In the genomic region with DNA sequence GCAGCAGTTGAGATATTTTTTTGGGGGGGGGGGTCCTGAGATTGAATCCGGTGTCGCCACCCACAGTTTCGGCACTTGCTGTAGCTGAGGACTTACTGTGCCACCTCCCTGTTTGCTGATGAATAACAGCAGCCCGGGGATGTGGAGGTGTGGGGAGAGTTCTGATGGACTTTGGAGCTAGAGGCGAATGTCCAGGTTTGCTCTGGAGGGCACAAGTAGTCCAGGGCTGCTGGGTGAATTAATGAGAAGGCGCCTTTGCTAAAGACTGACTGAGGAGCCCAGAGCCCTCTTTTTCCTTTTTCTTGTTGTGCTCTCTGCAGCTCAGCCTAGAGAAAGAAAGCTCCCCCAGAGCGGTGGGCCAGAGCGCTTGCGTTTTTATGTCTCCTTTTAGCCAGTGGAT, we compare ENCODE assay signal across 32 mouse cellular contexts. TPM values are rescaled to one million over a fixed set of nuclear protein-coding genes. Genes with fewer than 3 reads are reported as not detected.
DNase-seq lines count a peak whose midpoint lies in the region; ATAC-seq and TF ChIP-seq lines count a peak whose summit lies in the region.
"Had no signal": no experiment of that assay in that cellular context is flagged by ENCODE, and none has a peak within 500 bp of the region (broad histone marks: within the 10 kb centered on the region; RNA-seq: fewer than 3 reads in every experiment).

No protein-coding gene starts in this region.

- H3K9ac ChIP-seq in liver, adult 2 months (ENCODE audit: low read depth, low read length), result peak overlapping the region; percentile 87
- no peak overlapping the region for H3K9ac ChIP-seq in liver, embryonic 11.5 days (ENCODE audit: low read depth, low read length)
- H3K9ac ChIP-seq in kidney, embryonic 15.5 days, result no peak overlapping the region
- H3K9ac ChIP-seq in liver, postnatal 0 days (replicated peaks), result 0 out of 2 replicates have a peak overlapping the region, but pooled peaks have one; percentile 10
- H3K9ac ChIP-seq in hindbrain, embryonic 12.5 days, result no peak overlapping the region
- H3K9ac ChIP-seq: embryonic facial prominence, embryonic 13.5 days; forebrain, embryonic 12.5 days; heart, embryonic 15.5 days; midbrain, embryonic 13.5 days; neural tube, embryonic 12.5 days had no signal

- H3K79me2 ChIP-seq in liver, adult 2 months (ENCODE audit: control insufficient read depth, insufficient read depth, low read length), result peaks cover 6% of the 10 kb centered on the region; the same call in 1 of the 2 replicates

- no peak for TF ChIP-seq CTCF in liver, adult 2 months (IDR thresholded peaks at IDR 0.05; ENCODE audit: low read depth, low read length)
- TF ChIP-seq CTCF in liver, postnatal 0 days (IDR thresholded peaks at IDR 0.05; ENCODE audit: low read depth), result no peak

- H3K27ac ChIP-seq in liver, adult 2 months (replicated peaks; ENCODE audit: insufficient read depth, low read depth, low read length), result peak overlapping the region; percentile 100
- no peak overlapping the region for H3K27ac ChIP-seq in liver, embryonic 11.5 days (ENCODE audit: low read depth, low read length)
- peak overlapping the region; percentile 72 for H3K27ac ChIP-seq in kidney, embryonic 15.5 days
- peak overlapping the region; percentile 96 for H3K27ac ChIP-seq in liver, postnatal 0 days (ENCODE audit: low read depth)
- H3K27ac ChIP-seq in hindbrain, embryonic 12.5 days, result no peak overlapping the region
- H3K27ac ChIP-seq: embryonic facial prominence, embryonic 13.5 days; forebrain, embryonic 12.5 days; heart, embryonic 15.5 days; left cerebral cortex, adult 2 months; midbrain, embryonic 13.5 days; neural tube, embryonic 12.5 days; stomach, postnatal 0 days had no signal

- no peaks in the 10 kb centered on the region for H3K27me3 ChIP-seq in liver, adult 2 months (ENCODE audit: control insufficient read depth, insufficient read depth, low read length)
- H3K27me3 ChIP-seq in liver, embryonic 11.5 days (replicated peaks; ENCODE audit: control insufficient read depth, insufficient read depth, low read length), result no peaks in the 10 kb centered on the region
- no peaks in the 10 kb centered on the region for H3K27me3 ChIP-seq in kidney, embryonic 15.5 days
- no peaks in the 10 kb centered on the region for H3K27me3 ChIP-seq in liver, postnatal 0 days (ENCODE audit: insufficient read depth, low read length)
- no peaks in the 10 kb centered on the region for H3K27me3 ChIP-seq in hindbrain, embryonic 12.5 days
- H3K27me3 ChIP-seq: embryonic facial prominence, embryonic 13.5 days; heart, embryonic 15.5 days; neural tube, embryonic 12.5 days had no signal

- DNase-seq in liver, adult 2 months (ENCODE audit: extremely low read depth, low read depth, low spot score), result peak; percentile 96
- DNase-seq in liver, embryonic 11.5 days (ENCODE audit: low spot score), result no peak
- DNase-seq in kidney, postnatal 36 days, result peak; percentile 82 to 86
- DNase-seq in liver, postnatal 0 days, result peak; percentile 56
- DNase-seq in left cerebral cortex, adult 11 months (ENCODE audit: low spot score), result no peak
- no peak for DNase-seq in left cerebral cortex, adult 9 months (ENCODE audit: low spot score in 2 of 2)
- DNase-seq: cerebellum, adult 18-20 months; cerebellum, postnatal 36 days; embryo, embryonic 11 days; gastrocnemius, postnatal 36 days; layer of hippocampus, adult 9-11 months; lung, adult 2 months; right cerebral cortex, postnatal 14 days; thymus, adult 2 months; thymus, postnatal 4 days had no signal

- peaks cover 38% of the 10 kb centered on the region for H3K4me1 ChIP-seq in liver, adult 2 months (ENCODE audit: control insufficient read depth, insufficient read depth, low read length)
- no peaks in the 10 kb centered on the region; the same call in 1 of the 2 replicates for H3K4me1 ChIP-seq in liver, embryonic 11.5 days (replicated peaks; ENCODE audit: control insufficient read depth, insufficient read depth, low read length)
- peaks cover 32% of the 10 kb centered on the region for H3K4me1 ChIP-seq in kidney, embryonic 15.5 days
- H3K4me1 ChIP-seq in liver, postnatal 0 days (ENCODE audit: insufficient read depth), result 0 out of 2 replicates have a peak, but pooled peaks cover 3% of the 10 kb centered on the region
- peaks cover 6% of the 10 kb centered on the region for H3K4me1 ChIP-seq in hindbrain, embryonic 12.5 days

- H3K36me3 ChIP-seq in liver, adult 2 months (ENCODE audit: control insufficient read depth, insufficient read depth, low read length), result no peaks in the 10 kb centered on the region
- H3K36me3 ChIP-seq in liver, embryonic 11.5 days (ENCODE audit: control insufficient read depth, insufficient read depth, low read length), result no peaks in the 10 kb centered on the region
- no peaks in the 10 kb centered on the region for H3K36me3 ChIP-seq in kidney, embryonic 15.5 days
- no peaks in the 10 kb centered on the region for H3K36me3 ChIP-seq in liver, postnatal 0 days (replicated peaks; ENCODE audit: insufficient read depth, low read length)
- no peaks in the 10 kb centered on the region for H3K36me3 ChIP-seq in hindbrain, embryonic 12.5 days
- H3K36me3 ChIP-seq: embryonic facial prominence, embryonic 13.5 days; forebrain, embryonic 12.5 days; G1E; heart, embryonic 15.5 days; midbrain, embryonic 13.5 days; neural tube, embryonic 12.5 days had no signal

- TF ChIP-seq EP300 in liver, postnatal 0 days (IDR thresholded peaks at IDR 0.05; ENCODE audit: low read depth), result 0 out of 2 replicates have a peak, but pooled peaks have one; percentile 27

- H3K4me3 ChIP-seq in liver, adult 2 months (ENCODE audit: insufficient read depth, low read depth, low read length), result peak overlapping the region; percentile 59
- no peak overlapping the region for H3K4me3 ChIP-seq in liver, embryonic 11.5 days (ENCODE audit: low read depth, low read length)
- no peak overlapping the region for H3K4me3 ChIP-seq in kidney, embryonic 15.5 days (replicated peaks)
- H3K4me3 ChIP-seq in liver, postnatal 0 days (ENCODE audit: low read depth, low read length), result no peak overlapping the region
- H3K4me3 ChIP-seq in hindbrain, embryonic 12.5 days, result no peak overlapping the region
- H3K4me3 ChIP-seq: embryonic facial prominence, embryonic 13.5 days; erythroblast, embryonic 14.5 days; forebrain, embryonic 12.5 days; heart, embryonic 15.5 days; left cerebral cortex, adult 2 months; megakaryocyte, embryonic 14.5 days; midbrain, embryonic 13.5 days; neural tube, embryonic 12.5 days had no signal

- no peak overlapping the region for H3K4me2 ChIP-seq in liver, embryonic 11.5 days
- H3K4me2 ChIP-seq in kidney, embryonic 15.5 days, result no peak overlapping the region
- peak overlapping the region; percentile 59 for H3K4me2 ChIP-seq in liver, postnatal 0 days (ENCODE audit: low read depth, low read length)
- no peak overlapping the region for H3K4me2 ChIP-seq in hindbrain, embryonic 12.5 days (replicated peaks)
- H3K4me2 ChIP-seq: embryonic facial prominence, embryonic 13.5 days; forebrain, embryonic 12.5 days; heart, embryonic 15.5 days; midbrain, embryonic 13.5 days; neural tube, embryonic 12.5 days had no signal

- no peak for ATAC-seq in liver, embryonic 11.5 days (replicated peaks; ENCODE audit: low FRiP score)
- ATAC-seq in kidney, embryonic 15.5 days (replicated peaks; ENCODE audit: low FRiP score), result no peak
- ATAC-seq in liver, postnatal 0 days, result peak; percentile 78
- no peak for ATAC-seq in hindbrain, embryonic 12.5 days (ENCODE audit: low FRiP score)
- ATAC-seq: hindbrain, embryonic 16.5 days; intestine, postnatal 0 days; midbrain, embryonic 13.5 days; Patski had no signal

- H3K9me3 ChIP-seq in liver, embryonic 11.5 days (ENCODE audit: control insufficient read depth, low read length), result no peaks in the 10 kb centered on the region
- no peaks in the 10 kb centered on the region for H3K9me3 ChIP-seq in kidney, embryonic 15.5 days (replicated peaks)
- no peaks in the 10 kb centered on the region for H3K9me3 ChIP-seq in liver, postnatal 0 days (ENCODE audit: low read length)
- no peaks in the 10 kb centered on the region for H3K9me3 ChIP-seq in hindbrain, embryonic 12.5 days (replicated peaks)
- H3K9me3 ChIP-seq: embryonic facial prominence, embryonic 13.5 days; forebrain, embryonic 12.5 days; G1E; heart, embryonic 15.5 days; megakaryocyte, embryonic 14.5 days; midbrain, embryonic 13.5 days; neural tube, embryonic 12.5 days had no signal

- 0 out of 2 replicates have a peak, but pooled peaks have one; percentile 5 for TF ChIP-seq POLR2A in liver, adult 2 months (IDR thresholded peaks at IDR 0.05; ENCODE audit: extremely low read depth, insufficient read depth, low read length)

- 22% methylated on average over 9 of the region's 9 CpGs for WGBS in liver, adult 2 months
- 67% methylated on average over 9 of the region's 9 CpGs for WGBS in liver, embryonic 11.5 days
- 74% methylated on average over 9 of the region's 9 CpGs for WGBS in kidney, embryonic 15.5 days
- WGBS in liver, postnatal 0 days (ENCODE audit: insufficient replicate concordance), result 62% methylated on average over 9 of the region's 9 CpGs
- WGBS in hindbrain, embryonic 12.5 days, result 83% methylated on average over 9 of the region's 9 CpGs

RNA-seq across cellular contexts. Expression of gene Slc6a13, which starts 4.6 kb away (rescaled TPM):
- 159 and 178 TPM in 2 replicates for total RNA-seq in liver, adult 2 months (2014; rRNA removed)
- 264 and 272 TPM in 2 replicates for polyA plus RNA-seq in liver, adult 2 months (2012; rRNA removed)
- polyA plus RNA-seq in liver, embryonic 11.5 days (2014; fragmentation: Nextera tagmentation; extraction: Ambion mirVana), result 17.6 and 18.7 TPM in 2 replicates
- polyA plus RNA-seq in kidney, embryonic 15.5 days (2015; fragmentation: Nextera tagmentation; extraction: Ambion mirVana), result 21.6 and 22.2 TPM in 2 replicates
- polyA plus RNA-seq in liver, postnatal 0 days (2015; fragmentation: Nextera tagmentation; extraction: Ambion mirVana), result 77.9 and 84.7 TPM in 2 replicates
- 5.2 and 7.6 TPM in 2 replicates for polyA plus RNA-seq in hindbrain, embryonic 12.5 days (2016; fragmentation: Nextera tagmentation; extraction: Ambion mirVana)
- polyA plus RNA-seq: Patski had no signal

RNA-seq across cellular contexts. Expression of gene Slc6a12, which starts 38.2 kb away (rescaled TPM):
- 80.5 and 86.8 TPM in 2 replicates for total RNA-seq in liver, adult 2 months (2014; rRNA removed)
- 150 and 172 TPM in 2 replicates for polyA plus RNA-seq in liver, adult 2 months (2012; rRNA removed)
- 1.1 and 1.4 TPM in 2 replicates for polyA plus RNA-seq in liver, embryonic 11.5 days (2014; fragmentation: Nextera tagmentation; extraction: Ambion mirVana)
- 0.44 and 0.51 TPM in 2 replicates for polyA plus RNA-seq in kidney, embryonic 15.5 days (2015; fragmentation: Nextera tagmentation; extraction: Ambion mirVana)
- 23.6 and 25.8 TPM in 2 replicates for polyA plus RNA-seq in liver, postnatal 0 days (2015; fragmentation: Nextera tagmentation; extraction: Ambion mirVana)
- 0.20 and 0.31 TPM in 2 replicates for polyA plus RNA-seq in hindbrain, embryonic 12.5 days (2016; fragmentation: Nextera tagmentation; extraction: Ambion mirVana)
- total RNA-seq: G1E; heart, adult 8-10 months; hematopoietic stem cell, adult 5-6 weeks had no signal
- polyA plus RNA-seq: embryonic facial prominence, embryonic 13.5 days; erythroblast, embryonic 14.5 days; G1E; heart, embryonic 15.5 days had no signal

RNA-seq across cellular contexts. Expression of gene Usp18, which starts 58.9 kb away (rescaled TPM):
- total RNA-seq in liver, adult 2 months (2014; rRNA removed), result 16.8 and 25.5 TPM in 2 replicates
- polyA plus RNA-seq in liver, adult 2 months (2012; rRNA removed), result 9.7 and 27.8 TPM in 2 replicates
- polyA plus RNA-seq in liver, embryonic 11.5 days (2014; fragmentation: Nextera tagmentation; extraction: Ambion mirVana), result 3.6 and 5.5 TPM in 2 replicates
- 2.1 and 3.2 TPM in 2 replicates for polyA plus RNA-seq in kidney, embryonic 15.5 days (2015; fragmentation: Nextera tagmentation; extraction: Ambion mirVana)
- polyA plus RNA-seq in liver, postnatal 0 days (2015; fragmentation: Nextera tagmentation; extraction: Ambion mirVana), result 19.2 and 24.1 TPM in 2 replicates
- polyA plus RNA-seq in hindbrain, embryonic 12.5 days (2016; fragmentation: Nextera tagmentation; extraction: Ambion mirVana), result 1.2 and 1.4 TPM in 2 replicates
- polyA plus RNA-seq: erythroblast, embryonic 14.5 days had no signal

Comparison
In these comparisons a context has a peak if more than half of its experiments do, and no peak if none do; other contexts are left out.
1. DNase-seq: peak in liver, adult 2 months (single experiment), kidney, postnatal 36 days (2 of 2) and liver, postnatal 0 days (single experiment); none in liver, embryonic 11.5 days (single experiment), left cerebral cortex, adult 11 months (single experiment) and left cerebral cortex, adult 9 months (0 of 2).
2. H3K27ac ChIP-seq: peak in liver, adult 2 months (single experiment), kidney, embryonic 15.5 days (single experiment) and liver, postnatal 0 days (single experiment); none in liver, embryonic 11.5 days (single experiment) and hindbrain, embryonic 12.5 days (single experiment).
3. H3K9ac ChIP-seq: peak in liver, adult 2 months (single experiment) and liver, postnatal 0 days (single experiment); none in liver, embryonic 11.5 days (single experiment), kidney, embryonic 15.5 days (single experiment) and hindbrain, embryonic 12.5 days (single experiment).
4. RNA of gene Slc6a12, which starts 38.2 kb away (polyA plus RNA-seq): 150 to 172 TPM in liver, adult 2 months and 23.6 to 25.8 TPM in liver, postnatal 0 days; 1.1 to 1.4 TPM in liver, embryonic 11.5 days, 0.44 to 0.51 TPM in kidney, embryonic 15.5 days and 0.20 to 0.31 TPM in hindbrain, embryonic 12.5 days; every median in the first group is over 10 times any median in the second.